Mouse (Mus musculus) kidney, postnatal 0 days (tissue): ENCODE measurements around the gene Tmcc3. TPM values are rescaled to one million over a fixed set of nuclear protein-coding genes. Genes with fewer than 3 reads are reported as not detected.
A peak's percentile ranks its signal among the peaks of the same experiment; 100 is the strongest.

Source experiments
- ATAC-seq: fragments of 200-750 bp; cut with Nextera tagmentation; replicated peaks from 2 replicates; pipeline ENCODE4 v1.8.0; 2017; ENCODE audit warnings: low read depth, moderate number of reproducible peaks, moderate TSS enrichment, moderate library complexity; ENCODE audit not compliant: low FRiP score
- DNase-seq: peaks from one replicate; pipeline ENCODE4 v3.0.0-alpha.2; 2016; ENCODE audit warnings: low spot score
- H3K27ac ChIP-seq: fragments of 300-500 bp; sonication (generic); 2 replicates; pipeline ENCODE4 v1.5.1; 2014; ENCODE audit warnings: mild to moderate bottlenecking
- H3K27me3 ChIP-seq: fragments of 300-500 bp; sonication (generic); 2 replicates; pipeline ENCODE4 v1.6.1; 2014; ENCODE audit warnings: low read length, mixed read lengths; ENCODE audit not compliant: insufficient read depth
- H3K36me3 ChIP-seq: fragments of 300-500 bp; sonication (generic); 2 replicates; pipeline ENCODE4 v1.6.1; 2014; ENCODE audit warnings: low read length, mixed read lengths; ENCODE audit not compliant: insufficient read depth
- H3K4me1 ChIP-seq: fragments of 300-500 bp; sonication (generic); replicated peaks from 2 replicates; pipeline ENCODE4 v1.6.1; 2014; ENCODE audit warnings: antibody characterized with exemption, low read length, mixed read lengths; ENCODE audit not compliant: insufficient read depth
- H3K4me2 ChIP-seq: fragments of 300-500 bp; sonication (generic); 2 replicates; pipeline ENCODE4 v1.6.1; 2014; ENCODE audit warnings: mild to moderate bottlenecking, low read length, moderate library complexity, mixed read lengths
- H3K4me3 ChIP-seq: fragments of 300-500 bp; sonication (generic); replicated peaks from 2 replicates; pipeline ENCODE4 v1.5.1; 2014; ENCODE audit warnings: low read depth, low read length
- H3K9ac ChIP-seq: fragments of 300-500 bp; sonication (generic); 2 replicates; pipeline ENCODE4 v1.6.1; 2014; ENCODE audit warnings: low read depth, low read length
- H3K9me3 ChIP-seq: fragments of 300-500 bp; sonication (generic); replicated peaks from 2 replicates; pipeline ENCODE4 v1.6.1; 2016; ENCODE audit warnings: low read length, inconsistent platforms, mixed read lengths
- CTCF ChIP-seq: IDR thresholded peaks from 2 replicates; pipeline ENCODE4 v1.5.1; 2016; ENCODE audit warnings: antibody characterized with exemption, low read depth, mild to moderate bottlenecking, moderate library complexity
- WGBS: fragments of 180-500 bp; shearing (Covaris S2); extraction: QIAGEN DNeasy Blood & Tissue Kit; methylation state at CpG from one replicate; pipeline ENCODE4 v1.1.7; 2014; 5-methylcytosine and 5-hydroxymethylcytosine counted together
- polyA plus RNA-seq: library from polyadenylated mRNA; unstranded; fragments of >200 nt; fragmentation: Nextera tagmentation; extraction: Ambion mirVana; gene quantifications from 2 replicates; pipeline ENCODE4 v1.2.1, GENCODE M21; 2015

Gene Tmcc3
- polyA plus RNA-seq, 1 experiment from 2014 or later, result 7.9 TPM

GRCm38 (mm10) chr10:94463410-94463809, 151.7 kb downstream of the Tmcc3 start:
- no peak for TF ChIP-seq CTCF
- 77% methylated on average over 2 of the region's 2 CpGs for WGBS
- Histone ChIP-seq H3K36me3 (no peaks in the 10 kb centered on the region), H3K4me2 (no peak overlapping the region), H3K27ac (peak overlapping the region; percentile 63), H3K4me1 (peaks cover 8% of the 10 kb centered on the region), H3K9me3 (no peaks in the 10 kb centered on the region), H3K9ac (no peak overlapping the region), H3K27me3 (no peaks in the 10 kb centered on the region), H3K4me3 (no peak overlapping the region)
- ATAC-seq (no peak), DNase-seq (peak; percentile 60)

GRCm38 (mm10) chr10:94465646-94466045, 153.9 kb downstream of the Tmcc3 start:
- H3K4me1 ChIP-seq, result peaks cover 5% of the 10 kb centered on the region
- no peak overlapping the region for H3K4me3 ChIP-seq
- ATAC-seq (no peak), DNase-seq (no peak)
- H3K36me3 ChIP-seq, result no peaks in the 10 kb centered on the region
- H3K9me3 ChIP-seq, result no peaks in the 10 kb centered on the region
- no peak for TF ChIP-seq CTCF
- H3K4me2 ChIP-seq, result no peak overlapping the region
- 43% methylated on average over 6 of the region's 6 CpGs for WGBS
- no peak overlapping the region for H3K9ac ChIP-seq
- no peaks in the 10 kb centered on the region for H3K27me3 ChIP-seq
- H3K27ac ChIP-seq, result no peak overlapping the region

GRCm38 (mm10) chr10:94466313-94466712, 154.6 kb downstream of the Tmcc3 start:
- Histone ChIP-seq H3K4me3 (no peak overlapping the region), H3K27ac (0 out of 2 replicates have a peak overlapping the region, but pooled peaks have one; percentile 2), H3K27me3 (no peaks in the 10 kb centered on the region), H3K9me3 (no peaks in the 10 kb centered on the region), H3K4me2 (no peak overlapping the region), H3K9ac (no peak overlapping the region), H3K36me3 (no peaks in the 10 kb centered on the region), H3K4me1 (peaks cover 5% of the 10 kb centered on the region)
- 42% methylated on average over 7 of the region's 7 CpGs for WGBS
- TF ChIP-seq CTCF, result no peak
- DNase-seq (peak; percentile 65), ATAC-seq (no peak)

- ATAC-seq, result 0 out of 2 replicates have a peak, but pooled peaks have one; percentile 17
- WGBS, result 43% methylated on average over 8 of the region's 8 CpGs
- no peak for DNase-seq
- no peaks in the 10 kb centered on the region for H3K4me1 ChIP-seq
- H3K4me2 ChIP-seq, result no peak overlapping the region
- H3K4me3 ChIP-seq, result no peak overlapping the region
- TF ChIP-seq CTCF, result no peak
- H3K9me3 ChIP-seq, result no peaks in the 10 kb centered on the region
- no peaks in the 10 kb centered on the region for H3K36me3 ChIP-seq
- no peaks in the 10 kb centered on the region for H3K27me3 ChIP-seq
- H3K9ac ChIP-seq, result no peak overlapping the region
- H3K27ac ChIP-seq, result no peak overlapping the region; the same call in 1 of the 2 replicates
These were observed 159.7 kb downstream of the Tmcc3 start for GRCm38 (mm10) chr10:94471487-94471886.

- H3K4me3 ChIP-seq, result no peak overlapping the region
- H3K9ac ChIP-seq, result no peak overlapping the region
- ATAC-seq (no peak), DNase-seq (no peak)
- no peaks in the 10 kb centered on the region for H3K36me3 ChIP-seq
- no peaks in the 10 kb centered on the region for H3K9me3 ChIP-seq
- H3K4me1 ChIP-seq, result no peaks in the 10 kb centered on the region
- WGBS, result 71% methylated on average over 5 of the region's 5 CpGs
- no peak overlapping the region for H3K4me2 ChIP-seq
- no peaks in the 10 kb centered on the region for H3K27me3 ChIP-seq
- TF ChIP-seq CTCF, result no peak
- no peak overlapping the region for H3K27ac ChIP-seq
These were observed 161.8 kb downstream of the Tmcc3 start for GRCm38 (mm10) chr10:94473501-94473900.

GRCm38 (mm10) chr10:94474185-94474584, 162.4 kb downstream of the Tmcc3 start:
- no peaks in the 10 kb centered on the region for H3K36me3 ChIP-seq
- 85% methylated on average over 5 of the region's 5 CpGs for WGBS
- no peaks in the 10 kb centered on the region for H3K27me3 ChIP-seq
- H3K4me3 ChIP-seq, result no peak overlapping the region
- no peaks in the 10 kb centered on the region for H3K4me1 ChIP-seq
- H3K4me2 ChIP-seq, result no peak overlapping the region
- ATAC-seq, result no peak
- no peak for DNase-seq
- TF ChIP-seq CTCF, result no peak
- H3K9ac ChIP-seq, result no peak overlapping the region
- no peak overlapping the region for H3K27ac ChIP-seq
- H3K9me3 ChIP-seq, result no peaks in the 10 kb centered on the region
